Mouse (Mus musculus) forebrain, postnatal 0 days (tissue): Measurements from ENCODE around the gene Als2cr12. TPM values are rescaled to one million over a fixed set of nuclear protein-coding genes. Genes with fewer than 3 reads are reported as not detected.
"Not testable (repeated sequence)": the region's sequence is repeated elsewhere in the genome, so short reads cannot be mapped to it uniquely, and the experiment has no call there.

Experiments used
- ATAC-seq: fragments of 200-750 bp; cut with Nextera tagmentation; 2 replicates; pipeline ENCODE4 v1.8.0; 2017; ENCODE audit warnings: mild to moderate bottlenecking, moderate library complexity
- DNase-seq: peaks from one replicate; pipeline ENCODE4 v3.0.0-alpha.2; 2015
- H3K27ac ChIP-seq: fragments of 300-500 bp; sonication (generic); 2 replicates; pipeline ENCODE4 v1.5.1; 2014; ENCODE audit warnings: low read depth, mild to moderate bottlenecking, antibody characterized with exemption, low read length, moderate library complexity, mixed read lengths
- H3K27me3 ChIP-seq: fragments of 300-500 bp; sonication (generic); 2 replicates; pipeline ENCODE4 v1.6.1; 2014; ENCODE audit warnings: mild to moderate bottlenecking, low read length, mixed read lengths; ENCODE audit not compliant: insufficient read depth
- H3K36me3 ChIP-seq: fragments of 300-500 bp; sonication (generic); 2 replicates; pipeline ENCODE4 v1.6.1; 2014; ENCODE audit warnings: mild to moderate bottlenecking, moderate library complexity; ENCODE audit not compliant: insufficient read depth
- H3K4me1 ChIP-seq: fragments of 300-500 bp; sonication (generic); 2 replicates; pipeline ENCODE4 v1.6.1; 2014; ENCODE audit warnings: antibody characterized with exemption; ENCODE audit not compliant: insufficient read depth
- H3K4me2 ChIP-seq: fragments of 300-500 bp; sonication (generic); 2 replicates; pipeline ENCODE4 v1.6.1; 2014; ENCODE audit warnings: low read depth, mild to moderate bottlenecking, moderate library complexity
- H3K4me3 ChIP-seq: fragments of 300-500 bp; sonication (generic); 2 replicates; pipeline ENCODE4 v1.5.1; 2014; ENCODE audit warnings: low read depth, low read length, mixed read lengths
- H3K9ac ChIP-seq: fragments of 300-500 bp; sonication (generic); 2 replicates; pipeline ENCODE4 v1.6.1; 2014; ENCODE audit warnings: mild to moderate bottlenecking
- H3K9me3 ChIP-seq: fragments of 300-500 bp; sonication (generic); 2 replicates; pipeline ENCODE4 v1.6.1; 2016; ENCODE audit warnings: low read length
- CTCF ChIP-seq: sonication (generic); IDR thresholded peaks from 2 replicates; pipeline ENCODE4 v1.5.1; 2016; ENCODE audit warnings: antibody characterized with exemption, control low read depth, low read depth
- WGBS: fragments of 180-500 bp; shearing (Covaris S2); extraction: QIAGEN DNeasy Blood & Tissue Kit; methylation state at CpG from one replicate; pipeline ENCODE4 v1.1.7; 2014; 5-methylcytosine and 5-hydroxymethylcytosine counted together
- polyA plus RNA-seq: library from polyadenylated mRNA; unstranded; fragments of >200 nt; fragmentation: Nextera tagmentation; extraction: Ambion mirVana; gene quantifications from 2 replicates; pipeline ENCODE4 v1.2.1, GENCODE M21; 2015
- total RNA-seq: library from RNA; depleted of rRNA; stranded (reverse); fragments of >200 nt; gene quantifications from 2 replicates; pipeline ENCODE4 v1.2.3, GENCODE M21; 2014

Als2cr12 gene
- total and polyA plus RNA-seq, 2 experiments from 2014 or later = 0.12 TPM; not detected in 1

DNA sequence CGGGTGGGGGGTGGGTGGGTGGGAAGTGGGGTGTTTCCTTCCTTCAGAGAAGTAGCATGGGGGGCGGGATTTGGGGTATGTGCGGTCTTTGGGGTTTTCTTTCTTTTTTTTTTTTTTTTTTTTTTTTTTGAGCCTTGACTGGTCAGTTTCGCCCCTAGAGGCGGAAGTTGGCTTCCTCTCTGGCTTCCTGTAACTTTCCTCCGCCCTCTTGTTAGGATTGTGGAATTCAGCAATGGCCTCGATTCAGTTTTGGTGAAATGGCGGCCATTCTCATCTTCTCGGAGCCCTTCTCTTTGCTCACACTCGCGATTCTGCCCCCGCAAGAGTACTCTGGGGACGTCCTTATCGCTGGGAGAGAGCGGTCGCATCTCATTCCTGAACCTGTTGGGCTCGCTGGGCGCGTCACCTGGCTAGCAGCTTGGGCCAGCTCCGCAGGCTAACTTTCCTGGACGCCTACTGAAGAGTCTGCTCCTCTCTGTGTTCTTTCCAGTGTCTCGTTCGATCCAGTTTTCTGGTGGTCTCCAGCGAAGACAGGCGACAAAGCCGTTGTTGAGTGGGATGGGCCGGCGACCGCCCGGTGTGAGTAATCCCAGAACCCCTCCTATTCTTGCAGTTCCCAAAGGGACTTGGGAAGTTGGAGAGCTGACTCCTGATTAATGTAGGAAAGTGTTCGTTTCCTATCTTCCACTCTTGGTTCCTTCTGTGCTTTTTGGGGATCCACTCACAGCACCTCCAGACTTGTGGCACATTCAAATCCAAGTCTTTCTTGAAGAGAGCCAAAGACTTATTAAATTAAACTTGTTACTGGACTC is 17.5 kb upstream of the Als2cr12 start:
- peak overlapping the region; percentile 82 for H3K27ac ChIP-seq
- H3K4me1 ChIP-seq = peaks cover 5% of the 10 kb centered on the region; the same call in 1 of the 2 replicates
- H3K4me3 ChIP-seq = peak overlapping the region; percentile 59
- H3K27me3 ChIP-seq = no peaks in the 10 kb centered on the region
- peak overlapping the region; percentile 84 for H3K4me2 ChIP-seq
- H3K36me3 ChIP-seq = no peaks in the 10 kb centered on the region
- 5% methylated on average over 31 of the region's 31 CpGs for WGBS
- peak; percentile 18; the same call in 1 of the 2 replicates for ATAC-seq
- TF ChIP-seq CTCF = peak; percentile 23; the same call in 1 of the 2 replicates
- H3K9me3 ChIP-seq = no peaks in the 10 kb centered on the region
- H3K9ac ChIP-seq = peak overlapping the region; percentile 60
- peak; percentile 54 for DNase-seq

DNA sequence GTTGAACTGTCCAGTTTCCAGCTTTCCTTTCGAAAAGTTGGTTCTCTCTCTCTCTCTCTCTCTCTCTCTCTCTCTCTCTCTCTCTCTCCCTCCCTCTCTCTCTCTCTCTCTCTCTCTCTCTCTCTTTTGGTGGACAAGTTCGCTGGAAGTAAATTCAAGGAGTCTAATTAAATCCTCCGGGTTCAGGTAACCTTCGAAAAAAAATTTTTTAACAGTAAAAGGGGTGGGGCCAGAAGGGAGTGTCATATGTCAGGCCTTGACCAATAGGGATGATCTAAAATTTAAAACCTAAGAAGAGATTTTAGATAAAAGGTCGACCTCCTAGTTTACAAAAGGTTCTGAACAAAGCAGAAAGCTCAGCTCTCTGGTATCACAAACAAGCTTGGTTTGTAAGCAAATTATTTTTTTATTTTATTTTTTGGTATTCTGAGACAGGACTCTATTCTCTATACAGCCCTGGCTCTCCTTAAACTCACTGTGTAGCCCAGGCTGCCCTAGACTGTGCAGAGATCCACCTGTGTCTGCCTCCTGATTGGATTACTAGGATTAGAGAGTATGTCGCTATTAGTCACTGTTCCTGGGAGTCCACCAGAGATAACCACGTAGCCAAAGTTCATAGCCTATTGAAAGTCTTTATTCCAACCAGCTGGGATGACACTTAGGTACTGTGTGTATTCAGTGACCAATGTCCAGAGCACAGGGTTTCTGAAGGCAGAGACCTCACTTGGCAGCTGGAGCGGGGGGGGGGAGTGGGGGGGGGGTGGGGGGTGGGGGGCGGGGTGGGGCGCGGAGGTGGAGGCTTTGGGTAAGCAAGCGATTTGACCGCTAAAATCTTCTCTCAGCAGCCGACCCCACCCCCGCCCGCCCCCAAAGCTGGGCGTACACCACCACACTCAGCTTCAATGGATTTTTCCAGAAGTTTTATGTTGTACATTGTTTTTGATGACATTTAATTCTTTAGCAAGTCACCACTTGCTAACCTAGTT is 16.6 kb upstream of the Als2cr12 start:
- peak overlapping the region; percentile 60 for H3K9ac ChIP-seq
- 3% methylated on average over 17 of the region's 17 CpGs for WGBS
- H3K4me1 ChIP-seq = peaks cover 5% of the 10 kb centered on the region; the same call in 1 of the 2 replicates
- H3K27ac ChIP-seq = peak overlapping the region; percentile 82; the same call in 1 of the 2 replicates
- no peaks in the 10 kb centered on the region for H3K27me3 ChIP-seq
- peak overlapping the region; percentile 59 for H3K4me3 ChIP-seq
- ATAC-seq (peak; percentile 57), DNase-seq (peak; percentile 33)
- no peak for TF ChIP-seq CTCF
- peak overlapping the region; percentile 84 for H3K4me2 ChIP-seq
- no peaks in the 10 kb centered on the region for H3K36me3 ChIP-seq
- no peaks in the 10 kb centered on the region for H3K9me3 ChIP-seq

DNA sequence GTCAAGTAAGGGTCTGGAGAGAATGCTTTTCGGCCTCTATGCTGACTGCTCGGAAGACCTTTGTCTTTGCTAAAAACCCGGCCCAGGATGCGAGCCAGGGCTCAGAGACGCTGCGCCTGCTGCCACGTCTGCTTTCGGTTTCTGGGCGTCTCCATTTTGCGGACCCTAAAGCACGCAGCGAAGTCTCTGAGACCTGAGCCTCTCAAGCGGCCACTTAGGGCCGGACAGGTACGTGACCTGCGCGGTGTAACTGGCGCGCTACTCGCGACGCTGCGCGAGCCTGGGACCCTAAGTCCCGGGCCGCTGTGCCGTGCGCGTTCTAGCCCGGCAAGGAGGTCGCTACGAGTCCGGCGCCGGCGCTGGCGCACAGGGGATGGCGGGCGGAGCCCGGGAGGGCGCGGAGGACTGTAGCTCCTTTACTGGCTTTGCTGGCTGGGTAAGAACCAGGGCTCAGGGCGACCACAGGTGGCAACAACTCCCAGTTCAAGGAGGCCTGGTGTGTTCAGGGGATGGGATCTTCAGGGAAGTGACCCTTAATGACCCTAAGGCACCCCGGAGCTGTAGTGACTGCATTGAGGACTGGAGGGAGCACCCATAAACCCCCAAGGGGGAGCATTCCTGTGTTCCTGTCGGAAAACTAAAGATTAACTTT is 15.7 kb upstream of the Als2cr12 start, which contains the start of gene Cflar:
Cflar (plus strand) TSS at position 144 of the 652 bp plus-strand sequence.
- DNase-seq (peak; percentile 76), ATAC-seq (peak; percentile 72)
- peak within 1 kb of the TSS; percentile 82 for H3K9ac ChIP-seq
- H3K9me3 ChIP-seq = no peaks in the 10 kb centered on the region
- H3K27ac ChIP-seq = peak within 1 kb of the TSS; percentile 83
- TF ChIP-seq CTCF = no peak
- peaks cover 5% of the 10 kb centered on the region; the same call in 1 of the 2 replicates for H3K4me1 ChIP-seq
- WGBS = 3% methylated on average over 45 of the region's 45 CpGs
- H3K4me2 ChIP-seq = peak within 1 kb of the TSS; percentile 84
- H3K27me3 ChIP-seq = no peaks in the 10 kb centered on the region
- peak within 1 kb of the TSS; percentile 59 for H3K4me3 ChIP-seq
- no peaks in the 10 kb centered on the region for H3K36me3 ChIP-seq

DNA sequence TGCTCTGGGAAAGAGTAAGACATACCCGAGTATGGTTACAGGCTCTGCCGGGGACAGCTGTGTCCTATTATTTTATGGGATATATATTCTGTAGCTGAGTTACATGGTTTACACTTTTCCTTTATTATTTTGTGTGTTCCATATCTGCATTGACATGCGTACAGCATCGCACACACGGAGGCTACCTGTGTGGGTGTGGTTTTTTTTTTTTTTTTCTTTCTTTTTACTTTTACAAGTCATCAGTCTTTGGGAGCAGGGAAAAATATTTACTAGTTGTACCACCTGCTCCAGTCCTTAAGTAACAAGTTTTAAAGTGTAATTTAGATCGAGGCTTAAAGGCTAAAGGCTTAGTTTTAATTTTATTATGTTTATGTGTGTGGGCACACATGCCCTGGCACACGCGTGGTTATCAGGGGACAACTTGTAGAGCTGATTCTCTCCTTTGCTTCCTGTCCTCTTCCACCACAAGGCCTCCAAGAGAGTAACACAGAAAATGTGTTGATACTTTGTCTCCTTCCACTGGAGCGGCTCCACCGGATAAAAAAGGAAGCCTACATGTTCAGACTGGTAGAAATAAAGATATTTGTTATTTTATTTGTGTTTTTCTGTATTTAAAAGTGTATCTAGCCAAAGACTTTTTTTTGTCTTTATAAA is 15.0 kb upstream of the Als2cr12 start:
- ATAC-seq (peak; percentile 51), DNase-seq (no peak)
- no peaks in the 10 kb centered on the region for H3K27me3 ChIP-seq
- H3K9me3 ChIP-seq = no peaks in the 10 kb centered on the region
- peak overlapping the region; percentile 83 for H3K27ac ChIP-seq
- peak overlapping the region; percentile 59 for H3K4me3 ChIP-seq
- no peak for TF ChIP-seq CTCF
- 48% methylated on average over 10 of the region's 10 CpGs for WGBS
- H3K4me1 ChIP-seq = peaks cover 5% of the 10 kb centered on the region; the same call in 1 of the 2 replicates
- H3K36me3 ChIP-seq = no peaks in the 10 kb centered on the region
- peak overlapping the region; percentile 84 for H3K4me2 ChIP-seq
- peak overlapping the region; percentile 82 for H3K9ac ChIP-seq

DNA sequence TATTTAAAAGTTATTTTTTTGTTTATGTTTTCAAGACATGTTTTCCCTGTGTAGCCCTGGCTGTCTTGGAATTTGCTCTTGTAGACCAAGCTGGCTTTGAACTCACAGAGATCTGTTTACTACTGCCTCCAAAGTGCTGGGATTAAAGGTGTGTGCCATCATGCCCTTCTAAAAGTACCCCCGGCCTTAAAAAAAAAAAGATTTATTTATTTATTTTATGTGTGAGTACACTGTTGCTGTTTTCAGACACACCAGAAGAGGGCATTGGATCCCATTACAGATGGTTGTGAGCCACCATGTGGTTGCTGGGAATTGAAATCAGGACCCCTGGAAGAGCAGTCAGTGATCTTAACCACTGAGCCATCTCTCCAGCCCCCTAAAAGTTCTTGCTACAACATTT is 14.3 kb upstream of the Als2cr12 start:
- H3K4me1 ChIP-seq, DNase-seq, H3K4me3 ChIP-seq, ATAC-seq, H3K27me3 ChIP-seq, H3K4me2 ChIP-seq, H3K9ac ChIP-seq, H3K27ac ChIP-seq, H3K36me3 ChIP-seq, H3K9me3 ChIP-seq: not testable (repeated sequence)
- 94% methylated on average over 1 of the region's 1 CpGs for WGBS

DNA sequence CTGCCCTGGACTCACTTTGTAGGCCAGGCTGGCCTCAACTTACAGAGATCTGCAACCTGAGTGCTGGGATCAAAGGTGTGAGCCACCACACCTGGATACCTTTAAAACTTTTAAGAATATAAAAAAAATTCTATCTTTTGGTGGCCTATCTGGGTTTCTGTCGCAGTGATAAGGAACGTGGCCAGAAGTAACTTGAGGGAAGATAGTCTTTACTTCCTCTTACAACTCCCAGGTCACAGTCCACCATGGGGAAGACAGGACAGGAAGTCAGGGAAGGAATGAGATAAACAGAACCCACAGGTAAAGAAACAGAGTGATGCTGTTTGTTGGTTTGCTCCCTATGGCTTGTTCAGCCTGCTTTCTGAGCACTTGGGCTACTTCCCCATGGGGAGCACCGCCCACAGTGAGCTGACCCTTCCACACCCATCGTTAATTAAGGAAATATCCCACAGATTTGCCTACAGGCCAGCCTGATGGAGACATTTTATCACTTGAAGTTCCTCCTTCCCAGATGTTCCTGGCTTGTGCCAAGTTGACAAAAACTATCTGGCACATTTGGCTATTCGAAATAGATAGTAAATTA is 4.9 kb upstream of the Als2cr12 start:
- H3K27me3 ChIP-seq, H3K27ac ChIP-seq, H3K4me2 ChIP-seq, DNase-seq, ATAC-seq, H3K9me3 ChIP-seq, H3K4me1 ChIP-seq, H3K9ac ChIP-seq, H3K36me3 ChIP-seq, H3K4me3 ChIP-seq: not testable (repeated sequence)
- WGBS = 85% methylated on average over 4 of the region's 5 CpGs
